ENCODE assay signal across 20 mouse cellular contexts in the genomic region with DNA sequence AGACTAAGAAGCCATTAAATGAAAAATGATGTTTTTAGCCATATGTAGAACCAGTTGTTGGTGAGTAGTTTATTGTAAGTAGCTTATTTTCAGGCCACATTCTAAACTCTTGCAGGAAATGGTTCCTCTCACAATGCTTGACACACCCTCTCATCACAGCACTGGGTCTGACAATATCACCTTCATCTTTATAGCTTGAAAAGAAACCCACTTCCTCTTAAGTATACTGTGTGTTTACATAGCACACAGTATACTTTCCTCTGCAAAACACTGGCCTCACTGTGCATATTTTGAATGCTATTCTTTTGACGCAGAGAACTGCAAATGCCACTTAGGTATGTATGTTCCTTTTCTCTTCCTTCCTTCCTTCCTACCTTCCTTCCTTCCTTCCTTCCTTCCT. TPM values are rescaled to one million over a fixed set of nuclear protein-coding genes. Genes with fewer than 3 reads are reported as not detected.
DNase-seq lines count a peak whose midpoint lies in the region; ATAC-seq lines count a peak whose summit lies in the region.
"Had no signal": no experiment of that assay in that cellular context is flagged by ENCODE, and none has a peak within 500 bp of the region (broad histone marks: within the 10 kb centered on the region; RNA-seq: fewer than 3 reads in every experiment).

No protein-coding gene starts in this region.

- no peaks in the 10 kb centered on the region for H3K27me3 ChIP-seq in forebrain, embryonic 12.5 days
- H3K27me3 ChIP-seq: limb, embryonic 13.5 days; liver, embryonic 15.5 days; neural tube, embryonic 13.5 days had no signal

- DNase-seq in heart, adult 11 months = peak; percentile 54
- no peak for DNase-seq in heart, adult 18-20 months
- DNase-seq in CD4-positive, CD25-positive, alpha-beta regulatory T cell, adult 2 months (ENCODE audit: low read depth, low spot score) = peak; percentile 69
- DNase-seq in naive thymus-derived CD4-positive, alpha-beta T cell, adult 2 months (ENCODE audit: low read depth) = peak; percentile 82
- no peak for DNase-seq in testis, postnatal 14 days (ENCODE audit: low spot score)
- DNase-seq in embryo, embryonic 11 days = no peak
- DNase-seq: adrenal gland, postnatal 14 days; cerebellum, adult 8-10 months; gastrocnemius, adult 2 months; kidney, postnatal 14 days; layer of hippocampus, adult 9-11 months; lung, postnatal 4 days; midbrain, embryonic 14.5 days had no signal

- H3K4me3 ChIP-seq in forebrain, embryonic 12.5 days (replicated peaks) = no peak overlapping the region
- H3K4me3 ChIP-seq: gastrocnemius, adult 2 months; limb, embryonic 13.5 days; liver, embryonic 15.5 days; neural tube, embryonic 13.5 days had no signal

- H3K27ac ChIP-seq in forebrain, embryonic 12.5 days = no peak overlapping the region
- H3K27ac ChIP-seq: gastrocnemius, adult 2 months; hindbrain, postnatal 0 days; limb, embryonic 13.5 days; liver, embryonic 15.5 days; neural tube, embryonic 13.5 days had no signal

- 91% methylated on average over 1 of the region's 1 CpGs for WGBS in forebrain, embryonic 12.5 days

- no peaks in the 10 kb centered on the region for H3K4me1 ChIP-seq in forebrain, embryonic 12.5 days
- H3K4me1 ChIP-seq: limb, embryonic 13.5 days; neural tube, embryonic 13.5 days had no signal

- no peaks in the 10 kb centered on the region for H3K36me3 ChIP-seq in forebrain, embryonic 12.5 days (replicated peaks)
- H3K36me3 ChIP-seq: limb, embryonic 13.5 days; liver, embryonic 15.5 days; neural tube, embryonic 13.5 days had no signal

- peak; percentile 24 to 29; a peak in 1 of 4 replicates for ATAC-seq in hematopoietic stem cell, adult 5-6 weeks (replicated peaks in 1 of 2; ENCODE audit: insufficient read depth in 1 of 2, low FRiP score in 2 of 2, low TSS enrichment in 1 of 2, low read depth in 1 of 2, poor library complexity in 2 of 2, severe bottlenecking in 2 of 2)
- no peak for ATAC-seq in forebrain, embryonic 12.5 days (ENCODE audit: low FRiP score)
- ATAC-seq: forebrain, embryonic 16.5 days; hindbrain, postnatal 0 days had no signal

- no peak overlapping the region for H3K4me2 ChIP-seq in forebrain, embryonic 12.5 days
- H3K4me2 ChIP-seq: limb, embryonic 13.5 days; liver, embryonic 15.5 days; neural tube, embryonic 13.5 days had no signal

- no peaks in the 10 kb centered on the region for H3K9me3 ChIP-seq in forebrain, embryonic 12.5 days
- H3K9me3 ChIP-seq: limb, embryonic 13.5 days; liver, embryonic 15.5 days; neural tube, embryonic 13.5 days had no signal

- H3K9ac ChIP-seq in forebrain, embryonic 12.5 days = no peak overlapping the region
- H3K9ac ChIP-seq: limb, embryonic 13.5 days; liver, embryonic 15.5 days; neural tube, embryonic 13.5 days had no signal

RNA-seq across cellular contexts. Expression of gene Fbxo28, which starts 16.7 kb away (rescaled TPM):
- total RNA-seq in heart, adult 18-20 months (2021) = 10 to 100 TPM; 20.7 to 22.5 TPM
- total RNA-seq in hematopoietic stem cell, adult 5-6 weeks (2017) = 20.1 and 20.3 TPM in 2 replicates
- polyA plus RNA-seq in forebrain, embryonic 12.5 days (2016; fragmentation: Nextera tagmentation; extraction: Ambion mirVana) = 31.6 and 34.5 TPM in 2 replicates

RNA-seq across cellular contexts. Expression of gene Trp53bp2, which starts 50.8 kb away (rescaled TPM):
- total RNA-seq in heart, adult 18-20 months (2021) = 1 to 10 TPM; 8.9 to 9.1 TPM
- 11.1 and 30.0 TPM in 2 replicates for total RNA-seq in hematopoietic stem cell, adult 5-6 weeks (2017)
- 32.5 and 35.4 TPM in 2 replicates for polyA plus RNA-seq in forebrain, embryonic 12.5 days (2016; fragmentation: Nextera tagmentation; extraction: Ambion mirVana)

Comparison
In these comparisons a context has a peak if more than half of its experiments do, and no peak if none do; other contexts are left out.
1. DNase-seq: peak in heart, adult 11 months (single experiment), CD4-positive, CD25-positive, alpha-beta regulatory T cell, adult 2 months (single experiment) and naive thymus-derived CD4-positive, alpha-beta T cell, adult 2 months (single experiment); none in heart, adult 18-20 months (0 of 2), testis, postnatal 14 days (single experiment) and embryo, embryonic 11 days (single experiment).